Mouse (Mus musculus) E14TG2a.4 (cell line): ENCODE measurements at regions not wholly inside any gene's neighbourhood (a gene's known extent, or its start where the extent isn't known, plus 50 kb on each side); places are given as distances from the start of the nearest gene placed in this dataset.

Experiments
- H3K27me3 ChIP-seq: 2 replicates; pipeline ENCODE4 v1.6.1; 2014; ENCODE audit warnings: low read length, control low read depth; ENCODE audit not compliant: insufficient read depth
- H3K36me3 ChIP-seq: 2 replicates; pipeline ENCODE4 v1.6.1; 2014; ENCODE audit warnings: low read length, control low read depth; ENCODE audit not compliant: insufficient read depth
- H3K4me1 ChIP-seq: replicated peaks from 2 replicates; pipeline ENCODE4 v1.6.1; 2014; ENCODE audit warnings: low read depth, low read length, control low read depth
- H3K4me3 ChIP-seq: replicated peaks from 2 replicates; pipeline ENCODE4 v1.5.1; 2014; ENCODE audit warnings: mild to moderate bottlenecking, low read length
- H3K9me3 ChIP-seq: 2 replicates; pipeline ENCODE4 v1.6.1; 2014; ENCODE audit warnings: low read length, control low read depth
- CTCF ChIP-seq: conservative IDR thresholded peaks from 2 replicates; pipeline ENCODE4 v1.5.1; 2014; ENCODE audit warnings: low read length
- NANOG ChIP-seq: IDR thresholded peaks from 2 replicates; pipeline ENCODE4 v1.6.1; 2014; ENCODE audit warnings: borderline replicate concordance, low read length, mixed read lengths
- POU5F1 ChIP-seq: IDR thresholded peaks from 2 replicates; pipeline ENCODE4 v1.6.1; 2014; ENCODE audit warnings: low read length, borderline replicate concordance

GRCm38 (mm10) chr1:39078584-39079315 is 93.3 kb downstream of the Pdcl3 start:
- Histone ChIP-seq H3K9me3 (peaks cover 21% of the 10 kb centered on the region), H3K4me1 (no peaks in the 10 kb centered on the region), H3K36me3 (no peaks in the 10 kb centered on the region), H3K4me3 (no peak overlapping the region), H3K27me3 (no peaks in the 10 kb centered on the region)
- TF ChIP-seq POU5F1, result no peak
- no peak for TF ChIP-seq CTCF
- no peak for TF ChIP-seq NANOG

DNA sequence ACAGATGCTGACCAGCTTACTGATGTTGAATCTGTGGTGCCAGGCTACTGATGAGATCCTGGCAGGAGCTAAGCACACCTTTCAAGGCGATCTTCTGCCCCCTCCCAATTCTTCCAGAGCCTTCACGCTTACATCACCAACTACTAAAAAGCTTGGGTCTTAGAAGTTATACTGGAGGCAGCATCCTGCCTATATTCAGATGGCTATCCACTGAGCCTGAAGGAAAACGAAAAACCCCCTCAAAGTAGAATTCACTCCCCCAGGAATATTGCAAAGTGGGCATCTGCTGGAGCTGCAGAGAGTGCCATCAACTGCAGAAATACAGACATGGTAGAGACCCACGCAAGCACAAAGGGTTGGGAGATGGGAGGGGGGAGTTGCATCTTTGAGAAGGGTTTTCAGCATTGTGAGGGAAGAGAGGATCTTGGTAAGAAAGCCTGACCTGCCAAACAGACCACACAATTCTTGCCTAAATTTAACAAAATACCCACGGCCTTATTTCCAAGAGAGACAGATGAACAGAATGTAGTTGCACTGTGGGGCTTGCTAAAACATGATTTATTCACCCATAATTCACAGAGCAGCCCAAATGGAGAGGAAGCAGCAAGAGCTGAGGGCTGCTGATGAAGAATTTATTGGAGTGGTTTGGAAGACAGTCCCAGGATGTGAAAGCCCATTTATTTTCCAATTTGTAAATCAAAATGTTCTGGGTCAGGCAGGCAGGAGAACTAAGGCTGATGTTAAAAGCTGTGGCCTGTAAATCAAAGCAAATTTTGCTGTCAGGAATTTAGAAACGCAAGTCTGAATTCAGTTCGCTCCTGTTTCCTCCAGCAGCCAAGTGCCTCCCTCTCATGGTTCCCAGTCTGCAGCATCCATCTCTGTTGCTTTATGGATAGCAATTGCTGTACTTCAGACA is 98.8 kb downstream of the Pdcl3 start:
- Histone ChIP-seq H3K4me3 (no peak overlapping the region), H3K27me3 (no peaks in the 10 kb centered on the region), H3K4me1 (no peaks in the 10 kb centered on the region), H3K36me3 (no peaks in the 10 kb centered on the region), H3K9me3 (peaks cover 75% of the 10 kb centered on the region)
- TF ChIP-seq CTCF, result no peak
- no peak for TF ChIP-seq NANOG
- no peak for TF ChIP-seq POU5F1

- Histone ChIP-seq H3K4me1 (no peaks in the 10 kb centered on the region), H3K27me3 (no peaks in the 10 kb centered on the region), H3K36me3 (no peaks in the 10 kb centered on the region), H3K9me3 (peaks cover 80% of the 10 kb centered on the region), H3K4me3 (no peak overlapping the region)
- TF ChIP-seq NANOG (no peak), POU5F1 (no peak), CTCF (no peak)
Observed at GRCm38 (mm10) chr1:39086273-39086672, 100.9 kb downstream of the Pdcl3 start.

- Histone ChIP-seq H3K9me3 (peaks cover 62% of the 10 kb centered on the region), H3K4me1 (no peaks in the 10 kb centered on the region), H3K27me3 (no peaks in the 10 kb centered on the region), H3K36me3 (no peaks in the 10 kb centered on the region), H3K4me3 (no peak overlapping the region)
- TF ChIP-seq NANOG (no peak), CTCF (no peak), POU5F1 (no peak)
Observed at GRCm38 (mm10) chr1:39089875-39090274, 103.7 kb upstream of the Npas2 start.

- Histone ChIP-seq H3K27me3 (no peaks in the 10 kb centered on the region), H3K4me1 (no peaks in the 10 kb centered on the region), H3K9me3 (peaks cover 50% of the 10 kb centered on the region), H3K36me3 (no peaks in the 10 kb centered on the region), H3K4me3 (no peak overlapping the region)
- no peak for TF ChIP-seq CTCF
- no peak for TF ChIP-seq NANOG
- TF ChIP-seq POU5F1, result no peak
Observed at GRCm38 (mm10) chr1:39091121-39091520, 102.4 kb upstream of the Npas2 start.

- Histone ChIP-seq H3K36me3 (no peaks in the 10 kb centered on the region), H3K4me1 (no peaks in the 10 kb centered on the region), H3K4me3 (no peak overlapping the region), H3K9me3 (peaks cover 45% of the 10 kb centered on the region), H3K27me3 (no peaks in the 10 kb centered on the region)
- TF ChIP-seq NANOG (no peak), POU5F1 (no peak), CTCF (no peak)
Observed at GRCm38 (mm10) chr1:39091638-39092037, 101.9 kb upstream of the Npas2 start.

GRCm38 (mm10) chr1:39093291-39093690 is 100.2 kb upstream of the Npas2 start:
- no peak overlapping the region for H3K4me3 ChIP-seq

GRCm38 (mm10) chr1:39094001-39094400 is 99.5 kb upstream of the Npas2 start:
- Histone ChIP-seq H3K27me3 (no peaks in the 10 kb centered on the region), H3K4me3 (no peak overlapping the region), H3K4me1 (no peaks in the 10 kb centered on the region), H3K36me3 (no peaks in the 10 kb centered on the region), H3K9me3 (peaks cover 21% of the 10 kb centered on the region)
- TF ChIP-seq NANOG, result no peak
- no peak for TF ChIP-seq POU5F1
- no peak for TF ChIP-seq CTCF

More at GRCm38 (mm10) chr1:39093291-39093690, 100.2 kb upstream of the Npas2 start:
- TF ChIP-seq POU5F1 (no peak), CTCF (no peak), NANOG (no peak)
- Histone ChIP-seq H3K9me3 (peaks cover 28% of the 10 kb centered on the region), H3K36me3 (no peaks in the 10 kb centered on the region), H3K27me3 (no peaks in the 10 kb centered on the region), H3K4me1 (no peaks in the 10 kb centered on the region)
